Mouse (Mus musculus) layer of hippocampus, postnatal 10 days (tissue): ENCODE data around the gene Fam24a. TPM values are rescaled to one million over a fixed set of nuclear protein-coding genes. Genes with fewer than 3 reads are reported as not detected.
A peak's percentile ranks its signal among the peaks of the same experiment; 100 is the strongest.

Source experiments
- DNase-seq, 2 experiments: peaks; one replicate each; pipeline ENCODE4 v3.0.0; 2021; ENCODE audit warnings: low spot score in 2 of 2
- long read RNA-seq: library from polyadenylated mRNA; stranded (forward); transcript quantifications from one replicate; pipeline ENCODE4 v2.0.0, GENCODE M21; 2023
- total RNA-seq, 2 experiments: library from RNA; stranded (reverse); gene quantifications; 2 replicates each; pipeline ENCODE4 v1.2.3; 2021

Gene Fam24a
- total RNA-seq = not detected
- long read RNA-seq = 0 reads

- no peak for DNase-seq
Observed at GRCm38 (mm10) chr7:131333564-131333963, at the start of gene Fam24a. TSS of gene Fam24a (plus strand) at chr7:131333864.

- DNase-seq = no peak
Observed at GRCm38 (mm10) chr7:131297151-131297550, 36.5 kb upstream of the Fam24a start.

GRCm38 (mm10) chr7:131303340-131303739 is 30.3 kb upstream of the Fam24a start:
- no peak for DNase-seq

- DNase-seq = no peak
Observed at GRCm38 (mm10) chr7:131306733-131307132, 26.9 kb upstream of the Fam24a start.

GRCm38 (mm10) chr7:131314493-131314892 is 19.2 kb upstream of the Fam24a start:
- DNase-seq = no peak

GRCm38 (mm10) chr7:131317587-131317986 is 16.1 kb upstream of the Fam24a start:
- DNase-seq = no peak

- DNase-seq = no peak
Observed at GRCm38 (mm10) chr7:131318340-131318739, 15.3 kb upstream of the Fam24a start.

GRCm38 (mm10) chr7:131322192-131322591 is 11.5 kb upstream of the Fam24a start, which contains the start of gene Cuzd1:
TSS of gene Cuzd1 (minus strand) at chr7:131322292.
- DNase-seq = no peak

GRCm38 (mm10) chr7:131327054-131327453 is 6.6 kb upstream of the Fam24a start:
- DNase-seq = no peak

- no peak for DNase-seq
Observed at GRCm38 (mm10) chr7:131329416-131329815, 4.2 kb upstream of the Fam24a start, which contains the start of gene Fam24b. TSS of gene Fam24b (minus strand) at chr7:131329516.

GRCm38 (mm10) chr7:131331688-131332087 is 2.0 kb upstream of the Fam24a start:
- DNase-seq = no peak

GRCm38 (mm10) chr7:131337502-131338068 is 3.9 kb downstream of the Fam24a start:
- no peak for DNase-seq

GRCm38 (mm10) chr7:131345856-131346541 is 12.3 kb downstream of the Fam24a start:
- DNase-seq = no peak

- DNase-seq = no peak
Observed at GRCm38 (mm10) chr7:131356105-131356504, 22.4 kb downstream of the Fam24a start.

GRCm38 (mm10) chr7:131362269-131362614 is 28.6 kb downstream of the Fam24a start:
- DNase-seq = no peak

- DNase-seq = peak; percentile 91 to 94
Observed at GRCm38 (mm10) chr7:131362615-131363300, 29.1 kb downstream of the Fam24a start, which contains the start of gene 2310057M21Rik. TSS of gene 2310057M21Rik (minus strand) at chr7:131362759.

GRCm38 (mm10) chr7:131364131-131364530 is 30.5 kb downstream of the Fam24a start:
- DNase-seq = no peak

GRCm38 (mm10) chr7:131370648-131371469 is 37.2 kb downstream of the Fam24a start, which contains the start of gene Pstk:
TSS of gene Pstk (plus strand) at chr7:131371141.
- peak; percentile 85 to 91 for DNase-seq

- no peak for DNase-seq
Observed at GRCm38 (mm10) chr7:131371470-131371860, 37.8 kb downstream of the Fam24a start.

GRCm38 (mm10) chr7:131371880-131372651 is 38.4 kb downstream of the Fam24a start:
- no peak for DNase-seq
